Mouse (Mus musculus) hindbrain, postnatal 0 days (tissue): ENCODE measurements around the gene Sys1. TPM values are rescaled to one million over a fixed set of nuclear protein-coding genes. Genes with fewer than 3 reads are reported as not detected.

Experiments
- ATAC-seq: fragments of 200-750 bp; cut with Nextera tagmentation; 2 replicates; pipeline ENCODE4 v1.8.0; 2017; ENCODE audit warnings: mild to moderate bottlenecking, moderate TSS enrichment, moderate library complexity
- DNase-seq: peaks from one replicate; pipeline ENCODE4 v3.0.0-alpha.2; 2015; ENCODE audit warnings: low spot score
- H3K27ac ChIP-seq: fragments of 300-500 bp; sonication (generic); 2 replicates; pipeline ENCODE4 v1.5.1; 2014; ENCODE audit warnings: mild to moderate bottlenecking
- H3K27me3 ChIP-seq: fragments of 300-500 bp; sonication (generic); 2 replicates; pipeline ENCODE4 v1.6.1; 2014; ENCODE audit warnings: low read length, mixed read lengths; ENCODE audit not compliant: insufficient read depth
- H3K36me3 ChIP-seq: fragments of 300-500 bp; sonication (generic); 2 replicates; pipeline ENCODE4 v1.6.1; 2014; ENCODE audit warnings: low read length, mixed read lengths; ENCODE audit not compliant: insufficient read depth
- H3K4me1 ChIP-seq: fragments of 300-500 bp; sonication (generic); 2 replicates; pipeline ENCODE4 v1.6.1; 2014; ENCODE audit warnings: antibody characterized with exemption, low read length, mixed read lengths; ENCODE audit not compliant: insufficient read depth
- H3K4me2 ChIP-seq: fragments of 300-500 bp; sonication (generic); 2 replicates; pipeline ENCODE4 v1.6.1; 2014; ENCODE audit warnings: low read depth, mild to moderate bottlenecking, low read length, moderate library complexity, mixed read lengths
- H3K4me3 ChIP-seq: fragments of 300-500 bp; sonication (generic); 2 replicates; pipeline ENCODE4 v1.5.1; 2014; ENCODE audit warnings: low read length
- H3K9ac ChIP-seq: fragments of 300-500 bp; sonication (generic); replicated peaks from 2 replicates; pipeline ENCODE4 v1.6.1; 2014; ENCODE audit warnings: mild to moderate bottlenecking, low read length, moderate library complexity, mixed read lengths
- H3K9me3 ChIP-seq: fragments of 300-500 bp; sonication (generic); 2 replicates; pipeline ENCODE4 v1.6.1; 2016; ENCODE audit warnings: low read length, mixed read lengths
- CTCF ChIP-seq: IDR thresholded peaks from 2 replicates; pipeline ENCODE4 v1.5.1; 2016; ENCODE audit warnings: antibody characterized with exemption, control low read depth, low read depth
- WGBS: fragments of 180-500 bp; shearing (Covaris S2); extraction: QIAGEN DNeasy Blood & Tissue Kit; methylation state at CpG from one replicate; pipeline ENCODE4 v1.1.7; 2014; 5-methylcytosine and 5-hydroxymethylcytosine counted together
- polyA plus RNA-seq: library from polyadenylated mRNA; unstranded; fragments of >200 nt; fragmentation: Nextera tagmentation; extraction: Ambion mirVana; gene quantifications from 2 replicates; pipeline ENCODE4 v1.2.1, GENCODE M21; 2015
- total RNA-seq: library from RNA; depleted of rRNA; stranded (reverse); fragments of >200 nt; gene quantifications from 2 replicates; pipeline ENCODE4 v1.2.3, GENCODE M21; 2014

Sys1 gene
- total and polyA plus RNA-seq, 2 experiments from 2014 or later, result 108 to 315 TPM

DNA sequence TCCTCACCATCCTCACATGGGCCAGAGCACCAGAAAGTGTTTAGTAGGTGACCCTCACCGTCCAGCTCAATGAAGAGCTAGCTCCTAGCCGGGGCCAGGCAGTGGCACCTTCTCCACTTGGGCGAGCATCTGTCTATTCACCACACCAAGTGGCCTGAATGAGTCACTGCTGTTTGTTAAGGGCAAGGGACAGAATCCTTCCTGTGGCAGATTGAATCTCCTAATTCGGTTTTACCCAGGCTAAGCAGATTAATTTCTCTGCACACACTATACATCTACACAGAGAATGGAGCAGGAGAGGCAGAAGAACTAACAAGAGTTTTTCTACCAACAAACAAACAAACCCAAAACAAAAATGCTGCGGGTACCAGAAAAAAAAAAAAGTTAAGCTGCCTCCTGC lies 29.8 kb upstream of the Sys1 start:
- DNase-seq, result no peak
- 84% methylated on average over 5 of the region's 5 CpGs for WGBS
- H3K36me3 ChIP-seq, result no peaks in the 10 kb centered on the region
- no peak overlapping the region for H3K4me3 ChIP-seq
- H3K27me3 ChIP-seq, result no peaks in the 10 kb centered on the region
- no peak for ATAC-seq
- no peak overlapping the region for H3K4me2 ChIP-seq
- H3K9ac ChIP-seq, result no peak overlapping the region
- no peaks in the 10 kb centered on the region for H3K4me1 ChIP-seq
- no peak overlapping the region for H3K27ac ChIP-seq
- no peak for TF ChIP-seq CTCF
- no peaks in the 10 kb centered on the region for H3K9me3 ChIP-seq

DNA sequence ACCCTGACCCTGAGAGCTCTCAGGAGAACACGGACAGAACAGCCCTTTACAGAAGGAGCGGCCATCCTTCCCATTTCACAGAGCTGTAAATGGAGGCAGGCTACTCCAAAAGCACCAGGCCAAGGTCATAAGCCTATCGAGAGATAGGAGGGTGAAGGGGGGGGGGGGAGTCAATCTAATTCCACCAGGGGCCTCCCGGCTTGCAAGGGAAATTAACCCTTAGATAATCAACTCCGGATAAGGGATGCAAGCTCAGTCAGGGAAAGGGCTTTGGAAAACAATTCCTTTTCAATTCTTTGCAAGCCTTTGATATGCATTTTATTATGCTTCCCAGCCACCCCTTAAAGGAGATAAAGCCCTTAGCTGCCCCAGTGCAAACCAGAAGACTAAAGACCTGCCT lies 28.3 kb upstream of the Sys1 start:
- H3K9me3 ChIP-seq, result no peaks in the 10 kb centered on the region
- TF ChIP-seq CTCF, result no peak
- H3K27ac ChIP-seq, result no peak overlapping the region
- no peaks in the 10 kb centered on the region for H3K27me3 ChIP-seq
- no peak for ATAC-seq
- H3K4me3 ChIP-seq, result no peak overlapping the region
- H3K4me1 ChIP-seq, result no peaks in the 10 kb centered on the region
- H3K36me3 ChIP-seq, result no peaks in the 10 kb centered on the region
- DNase-seq, result no peak
- WGBS, result 47% methylated on average over 5 of the region's 5 CpGs
- no peak overlapping the region for H3K9ac ChIP-seq
- no peak overlapping the region for H3K4me2 ChIP-seq

DNA sequence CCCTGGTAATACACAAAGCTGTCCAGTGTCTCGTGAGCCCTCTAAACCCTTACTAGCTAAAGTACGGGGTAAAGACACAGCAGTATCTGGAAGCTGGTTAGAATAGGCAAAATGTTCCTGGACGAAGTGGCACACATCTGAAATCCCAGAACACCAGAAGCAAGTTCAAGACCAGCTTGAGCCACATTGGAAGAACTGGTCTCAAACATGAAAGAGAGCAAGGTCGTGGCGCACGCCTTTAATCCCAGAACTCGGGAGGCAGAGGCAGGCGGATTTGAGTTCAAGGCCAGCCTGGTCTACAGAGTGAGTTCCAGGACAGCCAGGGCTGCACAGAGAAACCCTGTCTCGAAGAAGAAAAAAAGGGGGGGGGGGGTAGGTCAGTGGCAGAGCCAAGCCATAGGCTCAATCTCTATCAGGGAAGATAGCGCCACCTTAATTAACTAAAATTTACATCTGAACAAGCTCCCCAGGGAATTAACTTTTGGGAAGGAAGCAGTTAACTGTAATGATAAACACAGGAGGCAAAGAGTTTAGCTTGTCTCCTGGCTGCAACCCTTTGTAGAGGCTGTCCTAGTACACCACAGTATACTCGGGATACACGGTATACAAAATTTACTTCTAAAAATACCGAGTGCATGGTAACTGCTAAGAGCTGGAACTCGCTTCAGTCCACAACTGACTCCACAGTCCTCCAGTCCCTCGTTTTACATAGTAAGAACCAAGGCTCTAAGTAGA lies 26.7 kb upstream of the Sys1 start:
- H3K27ac ChIP-seq, result no peak overlapping the region
- H3K4me3 ChIP-seq, result no peak overlapping the region
- no peak overlapping the region for H3K9ac ChIP-seq
- no peaks in the 10 kb centered on the region for H3K36me3 ChIP-seq
- H3K4me1 ChIP-seq, result no peaks in the 10 kb centered on the region
- no peak overlapping the region for H3K4me2 ChIP-seq
- H3K27me3 ChIP-seq, result no peaks in the 10 kb centered on the region
- DNase-seq (no peak), ATAC-seq (no peak)
- H3K9me3 ChIP-seq, result no peaks in the 10 kb centered on the region
- no peak for TF ChIP-seq CTCF
- WGBS, result 53% methylated on average over 15 of the region's 15 CpGs

DNA sequence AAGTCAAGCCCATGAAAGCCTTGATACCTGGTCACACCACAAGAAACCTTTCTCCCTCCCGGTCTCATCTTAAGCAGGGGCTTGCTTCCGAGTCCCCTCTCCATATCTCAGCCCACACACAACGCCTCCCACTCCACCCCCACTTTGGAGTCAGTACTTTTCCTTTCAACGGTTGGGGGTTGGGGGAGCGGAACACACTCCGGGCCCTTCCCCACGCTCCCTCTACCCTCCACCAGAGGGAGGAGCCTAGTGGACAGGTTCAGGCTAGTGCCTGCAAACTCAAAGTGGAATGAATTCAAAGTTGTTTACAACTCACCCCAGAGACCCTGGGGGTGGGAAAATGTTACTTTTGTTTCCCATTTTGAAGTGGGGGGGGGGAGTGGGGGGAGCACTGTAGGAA lies 26.1 kb upstream of the Sys1 start:
- peak; percentile 20; the same call in 1 of the 2 replicates for TF ChIP-seq CTCF
- 23% methylated on average over 7 of the region's 7 CpGs for WGBS

DNA sequence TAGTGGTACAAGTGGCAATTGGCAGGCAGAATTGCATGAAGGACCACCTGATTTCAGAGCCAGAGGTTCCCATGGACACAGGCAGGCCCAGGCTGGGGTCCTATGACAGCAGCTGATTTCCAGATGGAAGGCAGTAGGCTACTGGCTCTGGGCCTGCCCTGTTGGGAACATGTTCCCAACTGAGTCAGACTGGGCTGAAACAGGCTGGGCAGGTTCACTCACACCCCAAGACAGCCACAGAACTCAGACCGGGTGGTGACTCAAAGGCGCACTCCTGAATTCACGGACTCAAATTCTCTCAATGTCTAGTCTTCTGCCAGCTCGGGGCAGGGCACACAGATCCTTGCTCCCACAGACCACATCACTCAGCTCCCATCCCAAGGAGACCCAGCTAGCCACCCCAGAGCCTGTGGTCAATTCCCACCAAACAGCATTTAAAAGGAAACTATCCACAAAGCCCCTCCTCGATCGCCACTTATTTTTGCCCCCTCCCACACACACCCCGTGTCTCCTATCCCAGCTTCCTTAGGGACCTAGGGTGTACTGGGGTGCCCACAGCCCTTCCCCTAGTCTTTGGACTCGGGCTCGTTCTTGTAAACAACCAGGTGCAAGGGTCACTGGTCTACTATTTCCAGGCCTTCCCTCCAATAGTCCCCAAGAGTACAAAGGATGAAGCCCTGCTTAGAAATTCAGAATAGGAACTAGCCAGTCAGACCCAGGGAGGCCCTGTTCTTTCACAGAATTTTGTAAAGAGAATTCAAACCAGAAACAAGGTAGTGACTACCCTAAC lies 24.9 kb upstream of the Sys1 start:
- DNase-seq, result no peak
- Histone ChIP-seq H3K4me1 (no peaks in the 10 kb centered on the region), H3K9me3 (no peaks in the 10 kb centered on the region), H3K27me3 (no peaks in the 10 kb centered on the region), H3K36me3 (no peaks in the 10 kb centered on the region), H3K4me2 (no peak overlapping the region), H3K9ac (no peak overlapping the region), H3K4me3 (no peak overlapping the region), H3K27ac (no peak overlapping the region)
- no peak for ATAC-seq
- WGBS, result 58% methylated on average over 9 of the region's 9 CpGs
- TF ChIP-seq CTCF, result no peak

More for the DNA sequence above, 26.1 kb upstream of the Sys1 start:
- H3K27me3 ChIP-seq, result no peaks in the 10 kb centered on the region
- no peaks in the 10 kb centered on the region for H3K36me3 ChIP-seq
- H3K4me3 ChIP-seq, result no peak overlapping the region
- H3K4me2 ChIP-seq, result no peak overlapping the region
- ATAC-seq (no peak), DNase-seq (no peak)
- H3K9ac ChIP-seq, result no peak overlapping the region
- no peaks in the 10 kb centered on the region for H3K9me3 ChIP-seq
- no peak overlapping the region for H3K27ac ChIP-seq
- H3K4me1 ChIP-seq, result no peaks in the 10 kb centered on the region

DNA sequence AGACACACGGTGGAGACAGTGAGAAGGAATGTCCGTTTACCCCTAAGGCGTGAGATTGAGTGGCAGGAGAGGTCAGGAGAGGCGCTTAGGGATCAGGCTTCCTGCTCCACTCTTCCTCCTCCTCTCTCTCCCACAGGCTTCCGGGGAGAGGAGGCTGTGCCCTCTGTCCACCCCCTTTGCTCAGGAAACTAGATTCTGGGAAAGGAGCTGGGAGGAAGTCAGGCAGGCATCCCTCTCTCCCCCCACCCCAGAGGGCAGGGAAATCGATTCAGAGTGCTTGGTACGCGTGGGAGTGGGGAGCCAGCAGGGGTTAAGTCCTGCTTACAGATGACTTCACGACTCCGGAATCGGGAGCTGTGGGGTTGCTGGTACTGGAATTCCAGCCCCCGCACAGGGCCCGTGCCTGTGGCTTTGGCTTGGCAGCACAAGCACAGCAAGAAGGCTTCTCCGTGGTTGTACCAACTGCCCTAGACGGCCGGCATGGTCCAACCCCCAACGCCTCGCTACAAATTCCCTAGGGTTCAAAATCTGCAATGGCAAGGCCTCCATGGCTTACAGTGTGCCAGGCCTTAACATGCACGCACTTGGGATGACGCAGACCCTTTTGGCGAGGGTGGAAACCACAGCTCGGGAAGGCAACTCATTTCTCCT lies 24.1 kb upstream of the Sys1 start:
- H3K4me1 ChIP-seq, result no peaks in the 10 kb centered on the region
- no peaks in the 10 kb centered on the region for H3K9me3 ChIP-seq
- no peak for TF ChIP-seq CTCF
- ATAC-seq, result 0 out of 2 replicates have a peak, but pooled peaks have one; percentile 25
- no peak overlapping the region for H3K4me2 ChIP-seq
- H3K27ac ChIP-seq, result no peak overlapping the region
- no peaks in the 10 kb centered on the region for H3K27me3 ChIP-seq
- WGBS, result 31% methylated on average over 21 of the region's 22 CpGs
- no peaks in the 10 kb centered on the region for H3K36me3 ChIP-seq
- H3K9ac ChIP-seq, result no peak overlapping the region
- no peak overlapping the region for H3K4me3 ChIP-seq
- DNase-seq, result peak; percentile 15
